Mouse (Mus musculus) neural tube, embryonic 10.5 days (tissue): ENCODE measurements around the gene Gsdma.
"Not testable (repeated sequence)": the region's sequence is repeated elsewhere in the genome, so short reads cannot be mapped to it uniquely, and the experiment has no call there.

Experiments used
- DNase-seq: peaks from one replicate; pipeline ENCODE4 v3.0.0-alpha.2; 2017; ENCODE audit warnings: low spot score; ENCODE audit errors: extremely low spot score

The Gsdma gene

GRCm38 (mm10) chr11:98709001-98709741 is 45.0 kb downstream of the Gsdma start:
- DNase-seq, result no peak

- peak; percentile 85 for DNase-seq
Observed at GRCm38 (mm10) chr11:98710416-98711045, 46.4 kb downstream of the Gsdma start.

- DNase-seq, result no peak
Observed at GRCm38 (mm10) chr11:98711046-98711434, 46.9 kb downstream of the Gsdma start.

- DNase-seq, result not testable (repeated sequence)
Observed at GRCm38 (mm10) chr11:98712009-98712408, 47.9 kb downstream of the Gsdma start.

- DNase-seq, result no peak
Observed at GRCm38 (mm10) chr11:98713703-98714102, 49.6 kb downstream of the Gsdma start.

- no peak for DNase-seq
Observed at GRCm38 (mm10) chr11:98715946-98716345, 51.8 kb downstream of the Gsdma start.

GRCm38 (mm10) chr11:98717904-98718303 is 53.8 kb downstream of the Gsdma start:
- DNase-seq, result peak; percentile 67

GRCm38 (mm10) chr11:98720756-98721155 is 56.6 kb downstream of the Gsdma start:
- DNase-seq, result no peak

- DNase-seq, result no peak
Observed at GRCm38 (mm10) chr11:98721458-98722226, 57.5 kb downstream of the Gsdma start.

- no peak for DNase-seq
Observed at GRCm38 (mm10) chr11:98723098-98723497, 58.9 kb downstream of the Gsdma start.

GRCm38 (mm10) chr11:98725926-98726506 is 61.9 kb downstream of the Gsdma start:
- DNase-seq, result no peak
